Mouse (Mus musculus) kidney, postnatal 10 days (tissue): ENCODE measurements around the gene Gda.
A peak's percentile ranks its signal among the peaks of the same experiment; 100 is the strongest.

Experiments used
- DNase-seq: peaks from one replicate; pipeline ENCODE4 v3.0.0; 2021; ENCODE audit warnings: mixed read lengths

Gene Gda

GRCm38 (mm10) chr19:21372395-21373072 is 100.7 kb downstream of the Gda start:
- DNase-seq, result peak; percentile 6

- DNase-seq, result no peak
Measured at GRCm38 (mm10) chr19:21371337-21371736, 101.9 kb downstream of the Gda start.

DNA sequence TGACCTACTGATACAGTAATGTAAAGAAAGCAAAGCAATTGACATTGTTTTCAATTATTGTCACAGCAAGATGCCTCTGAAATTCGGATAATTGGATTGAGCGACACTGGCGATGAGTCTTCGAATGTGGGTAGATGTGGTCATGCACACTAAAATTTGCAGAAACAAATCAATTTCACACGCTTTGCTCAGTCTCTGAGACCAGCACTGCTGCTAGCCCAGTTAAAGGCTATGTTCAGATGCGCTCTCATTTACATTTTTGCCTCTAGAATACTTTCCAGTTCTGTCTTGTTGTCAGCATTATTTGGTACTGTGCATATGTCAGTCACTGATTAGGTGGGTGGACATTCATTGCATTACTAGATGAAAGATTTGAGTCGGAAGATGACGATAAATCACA is 102.5 kb downstream of the Gda start:
- DNase-seq, result no peak

GRCm38 (mm10) chr19:21369175-21369574 is 104.1 kb downstream of the Gda start:
- no peak for DNase-seq

DNA sequence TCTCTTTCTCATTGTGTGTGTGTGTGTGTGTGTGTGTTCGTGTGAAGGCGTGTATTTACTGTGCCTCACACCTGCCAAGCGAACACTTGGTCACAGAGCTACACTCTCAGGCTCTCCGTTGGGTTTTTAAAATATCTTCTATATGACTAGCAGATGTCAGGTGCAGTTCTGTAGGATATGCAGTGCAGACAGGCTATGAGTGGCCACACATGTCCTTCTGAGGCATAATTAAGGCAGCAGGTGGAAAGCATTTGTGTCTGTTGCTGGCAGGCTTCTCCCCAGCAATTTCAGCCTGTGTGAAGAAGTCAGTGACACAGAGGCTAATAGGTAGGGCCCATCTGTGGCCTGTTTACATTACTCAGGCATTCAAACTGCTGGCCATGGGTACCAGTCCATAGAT is 104.7 kb downstream of the Gda start:
- no peak for DNase-seq

GRCm38 (mm10) chr19:21357792-21358191 is 115.5 kb downstream of the Gda start:
- no peak for DNase-seq

DNA sequence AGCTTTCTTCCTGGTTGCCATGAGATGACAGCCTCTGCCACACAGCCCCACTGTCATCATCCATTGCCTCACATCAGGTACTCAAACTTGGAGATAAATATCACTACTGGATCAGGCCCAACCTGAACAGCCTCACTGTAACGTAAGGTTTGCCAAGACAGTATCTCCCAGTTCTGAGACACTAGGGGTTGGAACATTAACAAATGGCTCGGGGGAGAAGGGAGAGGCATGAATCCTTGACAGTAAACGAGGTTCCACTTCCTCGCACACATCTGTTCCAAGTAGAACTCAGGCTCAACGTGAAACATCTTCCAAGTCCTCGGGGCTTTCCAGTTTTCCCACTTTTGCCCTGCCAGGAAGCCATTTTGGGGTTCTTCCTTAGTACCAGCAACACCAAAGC is 123.6 kb downstream of the Gda start:
- no peak for DNase-seq

DNA sequence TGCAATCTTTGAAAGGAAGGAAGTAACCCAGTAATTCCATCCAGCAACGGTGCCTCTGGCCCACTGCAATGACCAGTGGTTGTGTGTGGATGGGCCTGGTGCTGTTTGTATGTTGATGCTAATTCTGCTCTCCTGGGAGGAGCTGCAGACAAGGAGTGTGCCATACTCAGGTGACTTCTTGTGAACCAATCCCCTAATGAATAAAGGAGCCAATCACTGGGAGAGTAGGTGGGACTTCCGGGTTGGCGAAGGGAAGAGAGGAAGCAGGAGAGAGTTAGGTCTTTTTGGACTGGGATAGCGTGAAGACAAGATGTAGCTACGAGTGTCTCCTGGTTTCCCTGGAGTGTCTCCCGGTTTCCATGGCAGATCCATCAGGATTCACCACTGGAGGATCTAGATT is 126.6 kb downstream of the Gda start:
- DNase-seq, result no peak
